Mouse (Mus musculus) liver, embryonic 16.5 days (tissue): ENCODE results near the gene Olfr523. TPM values are rescaled to one million over a fixed set of nuclear protein-coding genes. Genes with fewer than 3 reads are reported as not detected.
A peak's percentile ranks its signal among the peaks of the same experiment; 100 is the strongest.

Experiments
- ATAC-seq: fragments of 200-750 bp; cut with Nextera tagmentation; 2 replicates; pipeline ENCODE4 v1.8.0; 2017; ENCODE audit warnings: low read depth, mild to moderate bottlenecking, moderate number of reproducible peaks, moderate library complexity
- H3K27ac ChIP-seq: fragments of 300-500 bp; sonication (generic); 2 replicates; pipeline ENCODE4 v1.5.1; 2014; ENCODE audit warnings: mild to moderate bottlenecking, low read length
- H3K27me3 ChIP-seq: fragments of 300-500 bp; sonication (generic); 2 replicates; pipeline ENCODE4 v1.6.1; 2014; ENCODE audit warnings: low read depth, low read length, mixed read lengths; ENCODE audit not compliant: control insufficient read depth, insufficient read depth
- H3K36me3 ChIP-seq: fragments of 300-500 bp; sonication (generic); 2 replicates; pipeline ENCODE4 v1.6.1; 2014; ENCODE audit warnings: mild to moderate bottlenecking; ENCODE audit not compliant: control insufficient read depth, insufficient read depth
- H3K4me1 ChIP-seq: fragments of 300-500 bp; sonication (generic); 2 replicates; pipeline ENCODE4 v1.6.1; 2014; ENCODE audit warnings: low read depth, low read length, mixed read lengths; ENCODE audit not compliant: control insufficient read depth
- H3K4me2 ChIP-seq: fragments of 300-500 bp; sonication (generic); 2 replicates; pipeline ENCODE4 v1.6.1; 2014; ENCODE audit warnings: low read depth, low read length, mixed read lengths
- H3K4me3 ChIP-seq: fragments of 300-500 bp; sonication (generic); 2 replicates; pipeline ENCODE4 v1.5.1; 2014; ENCODE audit warnings: low read depth, mild to moderate bottlenecking, low read length
- H3K9ac ChIP-seq: fragments of 300-500 bp; sonication (generic); 2 replicates; pipeline ENCODE4 v1.6.1; 2014; ENCODE audit warnings: low read depth, low read length
- H3K9me3 ChIP-seq: fragments of 300-500 bp; sonication (generic); replicated peaks from 2 replicates; pipeline ENCODE4 v1.6.1; 2016; ENCODE audit warnings: low read length; ENCODE audit not compliant: control insufficient read depth
- WGBS: fragments of 180-500 bp; shearing (Covaris S2); extraction: QIAGEN DNeasy Blood & Tissue Kit; methylation state at CpG from one replicate; pipeline ENCODE4 v1.1.7; 2014; ENCODE audit not compliant: insufficient replicate concordance; 5-methylcytosine and 5-hydroxymethylcytosine counted together
- polyA plus RNA-seq: library from polyadenylated mRNA; unstranded; fragments of >200 nt; fragmentation: Nextera tagmentation; extraction: Ambion mirVana; gene quantifications from 2 replicates; pipeline ENCODE4 v1.2.1, GENCODE M21; 2015

Gene Olfr523
- polyA plus RNA-seq, 1 experiment from 2014 or later: not detected

DNA sequence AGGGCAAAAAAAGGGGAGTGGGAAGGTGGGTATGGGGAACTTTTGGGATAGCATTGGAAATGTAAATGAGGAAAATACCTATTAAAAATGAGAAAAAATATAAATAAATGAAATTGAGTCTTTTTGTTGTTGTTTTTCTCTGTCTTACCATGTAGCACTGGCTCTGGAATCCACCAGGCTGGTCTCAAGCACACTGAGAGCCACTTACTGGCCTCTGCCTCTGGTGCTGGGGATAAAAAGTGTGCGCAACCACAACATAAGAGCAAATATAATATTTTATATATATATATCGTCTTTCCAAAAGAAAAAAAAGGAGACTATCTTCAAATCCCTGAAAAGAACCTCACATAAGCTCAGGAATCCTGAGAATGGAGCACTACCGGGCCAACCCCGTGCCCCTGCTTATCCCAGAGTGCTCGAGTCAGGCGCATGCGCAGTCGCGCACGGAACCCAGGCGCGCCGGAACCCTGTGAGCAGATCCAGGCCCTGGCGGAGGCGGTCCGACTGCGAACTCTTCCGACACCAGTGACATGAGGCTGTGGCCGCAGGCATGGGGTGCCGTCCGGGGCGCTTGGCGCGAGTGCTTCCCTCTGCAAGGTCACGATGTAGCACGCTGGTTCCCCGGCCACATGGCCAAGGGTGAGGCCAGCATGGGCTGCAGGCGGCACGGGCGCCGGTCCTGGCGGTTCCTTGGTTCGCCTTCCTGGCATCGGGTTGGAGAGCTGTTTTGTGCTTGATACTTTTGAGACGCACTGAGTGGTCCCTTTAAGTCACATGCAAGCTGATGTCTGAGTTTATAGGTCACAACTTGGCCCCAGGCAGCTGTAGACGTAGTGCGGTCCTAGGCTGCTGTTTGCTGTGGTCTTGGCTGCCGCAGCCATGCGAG is 35.6 kb upstream of the Olfr523 start, which contains the start of gene Mtg1:
Gene Mtg1, plus strand, starts transcription at position 430 of the 886 bp plus-strand sequence.
- ATAC-seq: peak; percentile 98
- Histone ChIP-seq H3K9me3 (no peaks in the 10 kb centered on the region), H3K9ac (peak within 1 kb of the TSS; percentile 90), H3K27ac (peak within 1 kb of the TSS; percentile 79), H3K4me1 (peaks cover 8% of the 10 kb centered on the region), H3K27me3 (no peaks in the 10 kb centered on the region), H3K36me3 (no peaks in the 10 kb centered on the region), H3K4me3 (peak within 1 kb of the TSS; percentile 91), H3K4me2 (peak within 1 kb of the TSS; percentile 92)
- WGBS: 2% methylated on average over 39 of the region's 39 CpGs

DNA sequence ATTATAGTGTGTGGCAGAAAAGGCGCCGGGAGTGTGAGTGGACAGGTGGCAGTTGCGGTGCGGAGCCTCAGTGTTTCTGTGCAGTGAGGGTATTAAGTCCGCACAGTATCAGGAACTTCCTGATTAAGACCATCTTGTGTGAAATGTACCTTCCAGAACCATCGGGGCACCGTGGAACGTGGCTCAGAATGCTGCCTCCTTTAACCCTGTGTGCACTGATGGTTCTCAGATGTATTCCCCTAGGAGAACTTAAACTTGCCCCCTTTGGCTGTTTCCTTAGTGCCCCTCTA is 35.1 kb upstream of the Olfr523 start:
- WGBS: 0% methylated on average over 8 of the region's 8 CpGs
- peak overlapping the region; percentile 92 for H3K4me2 ChIP-seq
- peaks cover 8% of the 10 kb centered on the region for H3K4me1 ChIP-seq
- no peaks in the 10 kb centered on the region for H3K9me3 ChIP-seq
- H3K4me3 ChIP-seq: peak overlapping the region; percentile 91
- H3K9ac ChIP-seq: peak overlapping the region; percentile 90
- H3K36me3 ChIP-seq: no peaks in the 10 kb centered on the region
- no peak for ATAC-seq
- H3K27ac ChIP-seq: peak overlapping the region; percentile 79
- no peaks in the 10 kb centered on the region for H3K27me3 ChIP-seq

DNA sequence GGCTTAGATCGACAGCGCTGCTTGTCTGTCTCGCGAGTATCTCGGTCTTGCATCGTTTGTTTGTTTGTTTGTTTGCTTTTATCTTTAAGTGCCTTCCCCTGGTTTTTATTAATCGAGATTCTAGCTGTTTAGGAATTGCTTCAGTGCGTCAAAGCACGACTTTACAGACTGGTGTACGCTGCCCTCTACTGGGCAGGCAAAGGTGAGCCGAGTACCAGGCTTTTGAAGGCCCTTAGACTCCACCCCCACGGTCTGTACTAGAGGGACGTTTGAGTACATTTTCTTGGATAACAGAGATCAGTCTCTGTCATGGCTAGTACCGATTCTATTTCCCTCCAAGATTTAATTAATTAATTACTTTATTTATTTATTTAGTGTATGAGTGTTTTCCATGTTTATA is 31.7 kb upstream of the Olfr523 start:
- no peak overlapping the region for H3K4me2 ChIP-seq
- peaks cover 8% of the 10 kb centered on the region for H3K4me1 ChIP-seq
- H3K27me3 ChIP-seq: no peaks in the 10 kb centered on the region
- WGBS: under 1% methylated on average over 14 of the region's 14 CpGs
- H3K9ac ChIP-seq: no peak overlapping the region
- no peak overlapping the region for H3K27ac ChIP-seq
- H3K4me3 ChIP-seq: no peak overlapping the region
- no peaks in the 10 kb centered on the region for H3K36me3 ChIP-seq
- no peak for ATAC-seq
- no peaks in the 10 kb centered on the region for H3K9me3 ChIP-seq

DNA sequence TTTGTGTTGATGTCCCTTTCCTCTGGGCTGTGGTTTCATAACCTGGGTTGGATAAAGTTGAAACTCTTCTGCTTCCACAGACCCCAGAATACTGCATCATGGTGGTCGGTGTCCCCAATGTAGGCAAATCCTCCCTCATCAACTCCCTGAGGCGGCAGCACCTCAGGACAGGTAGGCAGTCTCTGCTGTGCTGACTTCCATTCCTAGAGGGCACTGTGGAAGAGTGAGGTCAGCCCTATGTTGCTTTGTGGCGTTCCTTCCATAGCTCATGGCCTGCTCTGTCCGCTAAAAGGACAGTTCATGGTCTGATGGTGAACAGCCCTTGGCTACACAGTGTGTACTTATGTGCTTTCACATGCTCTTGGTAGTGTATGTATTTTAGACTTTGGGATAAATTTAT is 28.5 kb upstream of the Olfr523 start:
- no peak overlapping the region for H3K9ac ChIP-seq
- H3K27me3 ChIP-seq: no peaks in the 10 kb centered on the region
- no peaks in the 10 kb centered on the region for H3K9me3 ChIP-seq
- WGBS: 77% methylated on average over 4 of the region's 4 CpGs
- no peak for ATAC-seq
- no peaks in the 10 kb centered on the region for H3K36me3 ChIP-seq
- no peak overlapping the region for H3K4me2 ChIP-seq
- no peak overlapping the region for H3K27ac ChIP-seq
- H3K4me1 ChIP-seq: no peaks in the 10 kb centered on the region; the same call in 1 of the 2 replicates
- H3K4me3 ChIP-seq: no peak overlapping the region

DNA sequence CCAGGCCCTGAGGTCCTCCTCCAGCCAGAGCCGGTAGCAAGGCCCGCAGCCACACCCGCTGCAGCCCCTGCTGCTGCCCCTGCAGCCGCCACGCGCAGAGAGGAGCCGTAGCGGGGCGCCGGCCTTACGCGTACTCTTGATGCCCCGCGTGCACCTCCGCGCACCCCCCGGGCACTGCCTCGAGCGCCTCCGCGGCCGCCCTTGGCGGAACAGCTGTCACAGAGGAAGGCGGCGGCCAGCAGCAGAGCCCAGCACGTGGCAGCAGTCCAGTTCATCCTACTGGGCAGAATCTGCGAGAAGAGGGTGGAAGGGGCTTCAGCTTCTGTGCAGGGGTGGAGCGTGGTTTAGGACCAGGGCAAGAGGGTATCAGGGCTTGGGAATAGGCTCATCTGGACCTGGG is 19.6 kb upstream of the Olfr523 start:
- Histone ChIP-seq H3K27ac (no peak overlapping the region), H3K9me3 (no peaks in the 10 kb centered on the region), H3K4me1 (no peaks in the 10 kb centered on the region), H3K4me2 (no peak overlapping the region), H3K27me3 (peaks cover 27% of the 10 kb centered on the region), H3K4me3 (no peak overlapping the region), H3K9ac (no peak overlapping the region), H3K36me3 (no peaks in the 10 kb centered on the region)
- ATAC-seq: no peak
- WGBS: 9% methylated on average over 28 of the region's 28 CpGs

DNA sequence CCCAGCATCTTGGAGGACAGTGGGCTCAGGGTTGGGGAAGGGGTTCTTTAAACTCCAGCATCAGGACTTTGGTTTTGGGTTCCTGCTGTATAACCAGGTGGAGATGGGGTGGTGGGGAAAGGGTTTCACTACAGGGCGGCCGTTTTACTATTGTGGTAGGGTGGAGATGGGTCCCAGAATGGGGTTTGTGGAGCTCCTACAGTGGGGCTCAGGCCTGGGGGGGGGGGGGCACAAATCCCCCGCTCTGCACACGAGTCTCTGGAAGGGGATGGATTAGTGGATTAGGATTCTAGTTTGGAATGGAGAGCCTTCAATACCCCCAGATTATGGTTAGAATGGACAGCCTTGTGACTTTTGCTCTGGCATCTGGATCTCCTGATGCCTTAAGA is 19.2 kb upstream of the Olfr523 start:
- Histone ChIP-seq H3K36me3 (no peaks in the 10 kb centered on the region), H3K9me3 (no peaks in the 10 kb centered on the region), H3K9ac (no peak overlapping the region), H3K27ac (no peak overlapping the region), H3K27me3 (peaks cover 27% of the 10 kb centered on the region), H3K4me1 (no peaks in the 10 kb centered on the region), H3K4me2 (no peak overlapping the region), H3K4me3 (no peak overlapping the region)
- 20% methylated on average over 4 of the region's 4 CpGs for WGBS
- no peak for ATAC-seq

DNA sequence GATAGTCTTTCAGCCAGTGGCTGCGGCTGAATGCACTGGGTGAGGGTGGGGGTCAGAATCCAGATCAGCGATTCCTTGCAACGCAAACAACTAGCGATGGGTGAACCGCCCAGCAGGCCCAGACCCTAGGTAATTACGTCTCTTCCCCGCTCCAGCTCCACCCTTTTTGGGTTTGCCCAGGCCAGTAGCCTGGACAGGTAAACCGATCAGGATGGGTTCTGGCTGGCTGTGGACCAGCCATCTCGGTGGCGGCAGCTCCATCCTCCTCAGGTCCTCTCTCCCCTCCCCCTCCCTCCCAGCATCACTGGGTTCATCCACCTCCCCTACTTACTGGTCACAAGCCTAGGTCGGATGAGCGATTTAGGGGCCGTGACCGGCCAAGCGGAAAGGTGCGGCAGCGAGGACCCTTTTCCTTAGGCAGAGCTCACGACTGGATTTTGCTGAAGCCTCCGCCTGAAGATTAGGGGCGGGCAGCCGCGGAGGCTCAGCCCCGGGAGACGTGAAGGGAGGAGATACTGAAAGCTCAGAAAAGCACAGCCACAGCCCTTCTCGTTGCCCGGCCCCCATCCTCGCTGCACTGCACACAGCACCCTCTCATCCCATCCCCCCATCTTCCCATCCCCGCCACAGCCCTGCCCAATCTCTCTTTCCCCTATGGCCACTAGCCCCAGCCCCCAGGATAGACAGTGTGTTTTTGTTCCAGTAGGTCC is 18.6 kb upstream of the Olfr523 start, which contains the start of gene Sprn:
Gene Sprn, minus strand, starts transcription at position 660 of the 710 bp plus-strand sequence.
- H3K9ac ChIP-seq: no peak within 1 kb of the TSS
- no peaks in the 10 kb centered on the region for H3K36me3 ChIP-seq
- no peak within 1 kb of the TSS for H3K4me2 ChIP-seq
- H3K27ac ChIP-seq: no peak within 1 kb of the TSS
- no peaks in the 10 kb centered on the region for H3K9me3 ChIP-seq
- H3K4me1 ChIP-seq: no peaks in the 10 kb centered on the region
- peaks cover 27% of the 10 kb centered on the region for H3K27me3 ChIP-seq
- no peak for ATAC-seq
- H3K4me3 ChIP-seq: no peak within 1 kb of the TSS
- WGBS: 8% methylated on average over 28 of the region's 28 CpGs

DNA sequence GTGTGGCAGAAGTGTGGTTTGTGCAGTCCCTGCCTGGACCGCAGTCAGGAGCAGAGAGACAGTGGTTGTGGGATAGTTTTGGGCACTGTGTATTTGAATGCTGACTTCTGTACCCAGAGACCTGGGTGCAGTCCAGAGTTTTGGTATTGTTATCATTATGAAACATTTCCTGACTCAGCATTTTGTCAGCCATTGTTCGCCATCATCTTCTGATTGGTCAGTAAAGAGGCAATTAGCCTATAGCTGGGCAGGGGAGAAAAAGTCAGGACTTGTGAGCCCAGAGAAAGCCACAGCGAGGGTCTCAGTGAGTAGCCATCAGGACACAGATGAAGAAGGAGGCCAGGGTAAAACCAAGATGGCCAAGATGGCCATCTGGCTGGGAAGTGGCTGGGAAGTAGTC is 12.7 kb upstream of the Olfr523 start:
- WGBS: 48% methylated on average over 3 of the region's 3 CpGs
- Histone ChIP-seq H3K27ac (no peak overlapping the region), H3K36me3 (no peaks in the 10 kb centered on the region), H3K4me3 (no peak overlapping the region), H3K9me3 (no peaks in the 10 kb centered on the region), H3K4me1 (no peaks in the 10 kb centered on the region), H3K4me2 (no peak overlapping the region), H3K9ac (no peak overlapping the region), H3K27me3 (no peaks in the 10 kb centered on the region; the same call in 1 of the 2 replicates)
- ATAC-seq: no peak

DNA sequence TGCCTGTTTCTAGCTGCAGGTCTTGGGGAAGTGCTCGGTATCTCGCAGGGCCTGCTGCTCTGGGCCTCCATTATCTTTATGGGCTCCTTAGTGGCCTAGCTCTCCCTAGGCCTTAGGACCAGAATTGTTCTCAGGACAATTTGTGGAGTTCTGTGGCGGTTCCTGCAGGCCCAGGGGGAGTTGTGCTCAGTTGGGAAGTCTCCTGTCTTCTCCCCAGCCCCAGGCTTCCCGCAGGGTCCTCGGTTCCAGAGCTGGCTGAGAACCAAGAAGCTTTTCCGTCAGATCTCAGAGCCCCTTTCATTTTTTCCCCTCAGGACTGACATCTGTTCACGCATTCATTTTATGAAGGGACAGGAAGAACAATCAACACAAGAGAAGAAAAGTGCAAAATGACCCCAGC is 8.4 kb upstream of the Olfr523 start, which contains the start of gene Olfr522:
Gene Olfr522, minus strand, starts transcription at position 101 of the 400 bp plus-strand sequence.
- Histone ChIP-seq H3K27ac (no peak within 1 kb of the TSS), H3K36me3 (no peaks in the 10 kb centered on the region), H3K4me1 (no peaks in the 10 kb centered on the region), H3K9ac (no peak within 1 kb of the TSS), H3K4me2 (no peak within 1 kb of the TSS), H3K4me3 (no peak within 1 kb of the TSS), H3K9me3 (no peaks in the 10 kb centered on the region), H3K27me3 (no peaks in the 10 kb centered on the region)
- 57% methylated on average over 7 of the region's 7 CpGs for WGBS
- no peak for ATAC-seq
